Mouse (Mus musculus) fibroblast of lung, adult 2 months (primary cell): Measurements from ENCODE around the gene Rpl14.

Experiments used
- DNase-seq: peaks from one replicate; pipeline ENCODE4 v3.0.0-alpha.2; 2011; ENCODE audit warnings: low read depth

The Rpl14 gene

GRCm38 (mm10) chr9:120603956-120604355 is 32.7 kb downstream of the Rpl14 start:
- DNase-seq, result no peak

GRCm38 (mm10) chr9:120611055-120611454 is 39.8 kb downstream of the Rpl14 start:
- DNase-seq, result no peak

GRCm38 (mm10) chr9:120614059-120614458 is 42.8 kb downstream of the Rpl14 start:
- no peak for DNase-seq

GRCm38 (mm10) chr9:120618101-120618500 is 46.9 kb downstream of the Rpl14 start:
- no peak for DNase-seq

- DNase-seq, result no peak
Observed at GRCm38 (mm10) chr9:120619347-120619708, 48.1 kb downstream of the Rpl14 start.

- no peak for DNase-seq
Observed at GRCm38 (mm10) chr9:120619709-120620408, 48.6 kb downstream of the Rpl14 start.

- DNase-seq, result no peak
Observed at GRCm38 (mm10) chr9:120620409-120620745, 49.1 kb downstream of the Rpl14 start.
